Mouse (Mus musculus): ENCODE results near the gene Gm266. TPM values are rescaled to one million over a fixed set of nuclear protein-coding genes. Genes with fewer than 3 reads are reported as not detected.

Gene Gm266
- total and polyA plus RNA-seq, 3 experiments = 0.11 TPM; not detected in 2

DNA sequence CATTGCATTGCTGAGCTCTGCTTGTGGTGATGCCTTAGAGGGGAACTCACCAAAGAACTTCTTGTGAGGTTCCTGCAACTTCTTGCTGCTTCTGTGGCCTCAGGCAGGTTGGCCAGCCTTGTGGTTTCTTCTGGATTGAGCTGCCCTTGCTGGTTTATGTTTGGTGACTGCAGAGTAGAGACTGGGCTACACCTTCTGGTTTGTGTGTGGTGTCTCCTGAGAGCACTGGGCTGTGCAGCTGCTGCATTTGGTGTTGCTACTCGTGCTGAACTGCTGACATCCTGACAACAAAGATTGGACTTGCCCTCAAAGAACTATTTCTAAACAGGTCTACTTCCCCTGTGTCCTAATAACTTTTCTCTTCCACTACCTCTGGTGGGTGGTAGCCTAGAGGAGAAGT, 38.8 kb upstream of the Gm266 start:
- DNase-seq (ENCODE audit: low spot score) = no peak
- H3K9me3 ChIP-seq (replicated peaks) = peaks cover 9% of the 10 kb centered on the region
- H3K27me3 ChIP-seq (ENCODE audit: insufficient read depth, low read length) = peaks cover 41% of the 10 kb centered on the region
- H3K4me3 ChIP-seq (ENCODE audit: low read depth, low read length) = no peak overlapping the region
- peaks cover 36% of the 10 kb centered on the region for H3K4me1 ChIP-seq (ENCODE audit: insufficient read depth, low read depth, low read length)
- TF ChIP-seq GATA1 (IDR thresholded peaks at IDR 0.05; ENCODE audit: borderline replicate concordance, low read length) (no peak), TAL1 (conservative IDR thresholded peaks at IDR 0.05; ENCODE audit: low read depth, low read length) (no peak), GATA2 (IDR thresholded peaks at IDR 0.05; ENCODE audit: borderline replicate concordance, low read depth, low read length) (no peak), POLR2AphosphoS5 (IDR thresholded peaks at IDR 0.05; ENCODE audit: insufficient replicate concordance, low read depth, low read length) (no peak), CTCF (IDR thresholded peaks at IDR 0.05; ENCODE audit: low read depth, low read length) (no peak)
- H3K36me3 ChIP-seq (replicated peaks) = no peaks in the 10 kb centered on the region
- ATAC-seq (ENCODE audit: extremely low read depth, insufficient number of reproducible peaks, low FRiP score, poor library complexity, severe bottlenecking) = no peak

DNA sequence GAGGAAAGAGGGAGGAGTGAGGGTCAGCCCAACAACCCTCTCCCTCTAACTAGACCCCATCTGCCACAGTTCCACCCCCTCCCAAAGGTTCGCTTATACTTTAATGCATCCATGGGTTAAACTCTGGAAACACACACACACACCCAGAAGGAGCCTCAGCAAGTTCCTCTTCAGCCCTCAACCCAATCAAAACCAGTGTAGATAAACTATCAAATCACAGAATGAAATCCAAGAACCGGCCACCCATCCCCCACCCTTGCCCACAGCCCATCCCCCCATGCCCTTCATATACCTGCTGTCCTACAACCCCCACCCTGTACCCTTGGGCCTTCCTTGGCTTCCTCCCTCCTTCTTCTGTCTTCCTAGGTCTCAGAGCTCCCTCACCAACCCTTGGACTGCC, 35.4 kb upstream of the Gm266 start:
- H3K4me3 ChIP-seq (ENCODE audit: low read depth, low read length) = no peak overlapping the region
- peaks cover 56% of the 10 kb centered on the region for H3K4me1 ChIP-seq (ENCODE audit: insufficient read depth, low read depth, low read length)
- DNase-seq (ENCODE audit: low spot score) = no peak
- peaks cover 22% of the 10 kb centered on the region for H3K27me3 ChIP-seq (ENCODE audit: insufficient read depth, low read length)
- H3K36me3 ChIP-seq (replicated peaks) = no peaks in the 10 kb centered on the region
- no peak for ATAC-seq (ENCODE audit: extremely low read depth, insufficient number of reproducible peaks, low FRiP score, poor library complexity, severe bottlenecking)
- no peak for TF ChIP-seq CTCF (IDR thresholded peaks at IDR 0.05; ENCODE audit: low read depth, low read length)
- TF ChIP-seq GATA1 (IDR thresholded peaks at IDR 0.05; ENCODE audit: borderline replicate concordance, low read length) = no peak
- TF ChIP-seq GATA2 (IDR thresholded peaks at IDR 0.05; ENCODE audit: borderline replicate concordance, low read depth, low read length) = no peak
- no peak for TF ChIP-seq POLR2AphosphoS5 (IDR thresholded peaks at IDR 0.05; ENCODE audit: insufficient replicate concordance, low read depth, low read length)
- no peak for TF ChIP-seq TAL1 (conservative IDR thresholded peaks at IDR 0.05; ENCODE audit: low read depth, low read length)
- peaks cover 9% of the 10 kb centered on the region for H3K9me3 ChIP-seq (replicated peaks)

DNA sequence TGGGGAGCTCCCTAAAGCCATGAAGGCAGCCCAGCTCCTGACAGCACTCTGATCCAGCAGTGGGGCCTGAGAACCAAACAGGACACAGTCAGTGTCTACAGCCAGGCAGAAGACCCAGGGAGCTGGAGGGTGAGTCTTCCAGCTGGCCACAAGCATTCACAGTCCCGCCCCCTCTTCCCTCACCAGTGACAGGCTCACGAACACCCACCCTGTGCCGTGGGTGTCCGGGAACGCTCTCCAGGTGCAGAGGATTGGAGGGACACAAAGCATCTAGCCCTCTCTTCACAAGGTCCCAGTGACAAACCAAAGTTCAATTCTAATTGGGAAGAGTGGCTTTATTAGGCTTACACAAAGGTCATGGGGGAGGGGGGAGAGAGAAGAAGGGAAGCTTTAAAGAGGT, 34.2 kb upstream of the Gm266 start:
- Histone ChIP-seq H3K9me3 (replicated peaks) (peaks cover 12% of the 10 kb centered on the region), H3K36me3 (replicated peaks) (no peaks in the 10 kb centered on the region), H3K4me3 (ENCODE audit: low read depth, low read length) (no peak overlapping the region), H3K4me1 (ENCODE audit: insufficient read depth, low read depth, low read length) (peaks cover 56% of the 10 kb centered on the region), H3K27me3 (ENCODE audit: insufficient read depth, low read length) (peaks cover 14% of the 10 kb centered on the region)
- ATAC-seq (ENCODE audit: extremely low read depth, insufficient number of reproducible peaks, low FRiP score, poor library complexity, severe bottlenecking) (no peak), DNase-seq (ENCODE audit: low spot score) (no peak)
- TF ChIP-seq CTCF (IDR thresholded peaks at IDR 0.05; ENCODE audit: low read depth, low read length) (no peak), TAL1 (conservative IDR thresholded peaks at IDR 0.05; ENCODE audit: low read depth, low read length) (no peak), POLR2AphosphoS5 (IDR thresholded peaks at IDR 0.05; ENCODE audit: insufficient replicate concordance, low read depth, low read length) (no peak), GATA2 (IDR thresholded peaks at IDR 0.05; ENCODE audit: borderline replicate concordance, low read depth, low read length) (no peak), GATA1 (IDR thresholded peaks at IDR 0.05; ENCODE audit: borderline replicate concordance, low read length) (no peak)

DNA sequence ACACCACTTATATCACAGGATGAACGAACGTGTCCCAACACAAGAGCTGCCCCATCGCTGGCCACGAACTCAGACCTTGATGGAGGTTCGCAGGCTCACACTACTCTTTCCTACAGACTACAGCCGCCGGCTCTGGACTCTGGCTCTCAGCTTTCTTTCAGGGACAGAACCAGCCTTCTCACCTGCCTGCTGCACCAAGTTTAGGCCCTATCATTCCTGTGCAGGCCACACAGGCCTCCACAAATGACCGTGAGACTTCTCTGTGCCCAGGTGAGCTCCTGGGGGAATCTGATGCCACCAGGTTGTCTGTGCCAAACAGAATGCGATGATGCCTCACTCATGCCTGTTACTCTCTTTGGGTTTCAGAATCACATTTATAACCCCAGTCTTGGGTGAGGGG, 32.8 kb upstream of the Gm266 start:
- Histone ChIP-seq H3K4me1 (ENCODE audit: insufficient read depth, low read depth, low read length) (peaks cover 65% of the 10 kb centered on the region), H3K27me3 (ENCODE audit: insufficient read depth, low read length) (0 out of 2 replicates have a peak, but pooled peaks cover under 1% of the 10 kb centered on the region), H3K9me3 (replicated peaks) (peaks cover 9% of the 10 kb centered on the region), H3K4me3 (ENCODE audit: low read depth, low read length) (peak overlapping the region; percentile 42; the same call in 1 of the 2 replicates), H3K36me3 (replicated peaks) (no peaks in the 10 kb centered on the region)
- no peak for TF ChIP-seq GATA1 (IDR thresholded peaks at IDR 0.05; ENCODE audit: borderline replicate concordance, low read length)
- DNase-seq (ENCODE audit: low spot score) = no peak
- ATAC-seq (ENCODE audit: extremely low read depth, insufficient number of reproducible peaks, low FRiP score, poor library complexity, severe bottlenecking) = peak; percentile 6; the same call in 1 of the 2 replicates

DNA sequence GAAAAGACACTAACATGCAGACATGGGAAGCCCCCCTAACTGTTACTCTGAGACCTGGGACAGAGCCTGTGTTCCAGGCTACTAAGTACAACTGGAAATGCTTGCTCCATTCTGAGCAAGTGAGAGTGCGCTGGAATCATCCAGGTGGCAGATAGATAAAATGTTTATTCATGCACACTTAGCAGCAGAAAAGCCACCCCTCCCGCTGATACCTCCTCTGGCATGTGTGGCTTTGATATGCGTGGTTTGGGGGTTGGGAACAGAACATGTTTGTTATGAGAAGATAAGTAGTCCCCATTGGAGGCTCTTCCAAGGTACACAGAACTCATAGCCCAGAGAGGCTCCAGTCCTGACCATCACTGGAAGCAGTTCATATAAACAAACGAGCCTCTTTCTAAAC, 32.3 kb upstream of the Gm266 start:
- peaks cover 65% of the 10 kb centered on the region for H3K4me1 ChIP-seq (ENCODE audit: insufficient read depth, low read depth, low read length)
- no peaks in the 10 kb centered on the region for H3K27me3 ChIP-seq (ENCODE audit: insufficient read depth, low read length)
- H3K4me3 ChIP-seq (ENCODE audit: low read depth, low read length) = peak overlapping the region; percentile 42; the same call in 1 of the 2 replicates
- no peaks in the 10 kb centered on the region for H3K36me3 ChIP-seq (replicated peaks)
- DNase-seq (ENCODE audit: low spot score) (peak; percentile 80), ATAC-seq (ENCODE audit: extremely low read depth, insufficient number of reproducible peaks, low FRiP score, poor library complexity, severe bottlenecking) (peak; percentile 73)
- no peak for TF ChIP-seq GATA1 (IDR thresholded peaks at IDR 0.05; ENCODE audit: borderline replicate concordance, low read length)
- TF ChIP-seq POLR2AphosphoS5 (IDR thresholded peaks at IDR 0.05; ENCODE audit: insufficient replicate concordance, low read depth, low read length) = no peak
- TF ChIP-seq CTCF (IDR thresholded peaks at IDR 0.05; ENCODE audit: low read depth, low read length) = no peak
- TF ChIP-seq TAL1 (conservative IDR thresholded peaks at IDR 0.05; ENCODE audit: low read depth, low read length) = peak; percentile 86
- no peak for TF ChIP-seq GATA2 (IDR thresholded peaks at IDR 0.05; ENCODE audit: borderline replicate concordance, low read depth, low read length)
- H3K9me3 ChIP-seq (replicated peaks) = peaks cover 9% of the 10 kb centered on the region

DNA sequence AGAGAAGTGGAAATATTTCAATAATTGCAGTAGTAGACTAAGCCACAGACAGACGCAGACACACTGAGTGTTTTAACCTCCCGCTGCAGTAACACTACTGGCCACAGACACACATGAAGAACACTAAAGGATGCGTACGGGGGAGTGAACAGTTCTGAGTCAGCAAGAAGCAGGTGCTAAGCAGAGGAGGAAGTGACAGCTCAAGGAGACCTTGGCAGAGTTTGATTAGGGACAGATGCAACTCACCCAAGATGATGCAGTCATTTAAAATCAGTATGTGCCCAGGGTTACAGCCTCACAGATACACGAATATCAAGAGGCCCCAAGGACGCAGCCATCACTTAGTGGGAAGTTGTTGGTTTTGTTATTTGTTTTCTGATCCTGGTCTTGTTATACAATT, 31.2 kb upstream of the Gm266 start:
- Histone ChIP-seq H3K36me3 (replicated peaks) (no peaks in the 10 kb centered on the region), H3K4me3 (ENCODE audit: low read depth, low read length) (no peak overlapping the region; the same call in 1 of the 2 replicates), H3K4me1 (ENCODE audit: insufficient read depth, low read depth, low read length) (peaks cover 65% of the 10 kb centered on the region), H3K9me3 (replicated peaks) (peaks cover 3% of the 10 kb centered on the region), H3K27me3 (ENCODE audit: insufficient read depth, low read length) (no peaks in the 10 kb centered on the region)
- peak; percentile 82 for DNase-seq (ENCODE audit: low spot score)
- ATAC-seq (ENCODE audit: extremely low read depth, insufficient number of reproducible peaks, low FRiP score, poor library complexity, severe bottlenecking) = peak; percentile 73
- TF ChIP-seq TAL1 (conservative IDR thresholded peaks at IDR 0.05; ENCODE audit: low read depth, low read length) (peak; percentile 34), GATA2 (IDR thresholded peaks at IDR 0.05; ENCODE audit: borderline replicate concordance, low read depth, low read length) (no peak)

DNA sequence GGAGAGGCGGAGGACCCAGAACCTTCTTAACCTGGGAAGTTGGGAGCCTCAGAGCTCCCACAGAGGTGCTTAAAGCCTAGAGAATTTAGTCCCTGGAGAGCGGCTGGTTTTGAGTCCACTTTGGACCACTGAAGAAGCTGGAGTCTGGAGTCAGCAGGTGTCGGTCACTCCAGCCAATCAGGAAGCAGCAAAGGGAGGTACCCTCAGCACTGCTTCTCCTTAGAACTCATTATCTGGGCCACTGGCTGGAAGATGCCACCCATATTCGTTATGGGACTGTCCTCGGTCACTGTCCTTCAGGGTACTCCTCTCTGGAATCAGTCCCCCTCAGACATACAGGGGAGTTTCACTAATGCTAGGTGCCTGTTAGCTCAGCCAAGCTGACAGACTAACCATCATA, 30.3 kb upstream of the Gm266 start:
- TF ChIP-seq CTCF (IDR thresholded peaks at IDR 0.05; ENCODE audit: low read depth, low read length) (no peak), TAL1 (conservative IDR thresholded peaks at IDR 0.05; ENCODE audit: low read depth, low read length) (no peak), POLR2AphosphoS5 (IDR thresholded peaks at IDR 0.05; ENCODE audit: insufficient replicate concordance, low read depth, low read length) (no peak), GATA1 (IDR thresholded peaks at IDR 0.05; ENCODE audit: borderline replicate concordance, low read length) (no peak), GATA2 (IDR thresholded peaks at IDR 0.05; ENCODE audit: borderline replicate concordance, low read depth, low read length) (no peak)
- DNase-seq (ENCODE audit: low spot score) (no peak), ATAC-seq (ENCODE audit: extremely low read depth, insufficient number of reproducible peaks, low FRiP score, poor library complexity, severe bottlenecking) (no peak)
- Histone ChIP-seq H3K9me3 (replicated peaks) (peaks cover 2% of the 10 kb centered on the region; the same call in 1 of the 2 replicates), H3K36me3 (replicated peaks) (no peaks in the 10 kb centered on the region), H3K4me1 (ENCODE audit: insufficient read depth, low read depth, low read length) (peaks cover 65% of the 10 kb centered on the region), H3K4me3 (ENCODE audit: low read depth, low read length) (no peak overlapping the region), H3K27me3 (ENCODE audit: insufficient read depth, low read length) (peaks cover 3% of the 10 kb centered on the region; the same call in 1 of the 2 replicates)

Data from G1E (cell line).